Mouse (Mus musculus) C2C12 (cell line): ENCODE measurements around the gene Fcho1. TPM values are rescaled to one million over a fixed set of nuclear protein-coding genes. Genes with fewer than 3 reads are reported as not detected.
"Not testable (repeated sequence)": the region's sequence is repeated elsewhere in the genome, so short reads cannot be mapped to it uniquely, and the experiment has no call there.

ENCODE experiments used
- H3K27me3 ChIP-seq: one replicate; pipeline ENCODE4 v1.6.1; 2011; ENCODE audit not compliant: control insufficient read depth, insufficient read depth, insufficient read length
- H3K36me3 ChIP-seq: one replicate; pipeline ENCODE4 v1.6.1; 2011; ENCODE audit not compliant: control insufficient read depth, insufficient read depth
- H3K4me3 ChIP-seq: one replicate; pipeline ENCODE4 v1.5.1; 2011; ENCODE audit warnings: mild to moderate bottlenecking, control low read depth; ENCODE audit not compliant: poor library complexity, insufficient read depth, severe bottlenecking
- H3K79me2 ChIP-seq: one replicate; pipeline ENCODE4 v1.6.1; 2011; ENCODE audit not compliant: control insufficient read depth, insufficient read depth
- H3K79me3 ChIP-seq: one replicate; pipeline ENCODE4 v1.6.1; 2011; ENCODE audit warnings: low read depth, control low read depth
- H3ac ChIP-seq: one replicate; pipeline ENCODE3; 2011; ENCODE audit warnings: low read depth; ENCODE audit not compliant: control insufficient read depth, insufficient read length
- CEBPB ChIP-seq: IDR thresholded peaks from one replicate; pipeline ENCODE4 v1.6.1; 2011; ENCODE audit warnings: low read depth, mild to moderate bottlenecking, control low read depth, moderate library complexity
- CTCF ChIP-seq: IDR thresholded peaks from one replicate; pipeline ENCODE4 v1.5.1; 2011; ENCODE audit not compliant: control insufficient read depth, insufficient read depth, insufficient read length
- FOSL1 ChIP-seq: IDR thresholded peaks from one replicate; pipeline ENCODE4 v1.8.0; 2011; ENCODE audit warnings: mild to moderate bottlenecking, low read length; ENCODE audit not compliant: poor library complexity, insufficient read depth, severe bottlenecking
- MAX ChIP-seq: IDR thresholded peaks from one replicate; pipeline ENCODE4 v1.6.1; 2011; ENCODE audit warnings: mild to moderate bottlenecking, control low read depth
- MYOD1 ChIP-seq: IDR thresholded peaks from one replicate; pipeline ENCODE4 v1.6.1; 2011; ENCODE audit warnings: low read depth; ENCODE audit not compliant: control insufficient read depth, insufficient read length
- MYOG ChIP-seq: IDR thresholded peaks from one replicate; pipeline ENCODE4 v1.6.1; 2011; ENCODE audit not compliant: control insufficient read depth, insufficient read length; ENCODE audit errors: extremely low read depth
- USF1 ChIP-seq: IDR thresholded peaks from one replicate; pipeline ENCODE4 v1.6.1; 2011; ENCODE audit warnings: low read depth, mild to moderate bottlenecking, control low read depth, moderate library complexity
- polyA plus RNA-seq: library from polyadenylated mRNA; unstranded; fragments of >200 nt; fragmentation: generic; extraction: Trizol; gene quantifications from one replicate; pipeline ENCODE4 v1.2.1, GENCODE M21; 2012; ENCODE audit warnings: missing spikeins

The Fcho1 gene
- polyA plus RNA-seq, 1 experiment: not detected

DNA sequence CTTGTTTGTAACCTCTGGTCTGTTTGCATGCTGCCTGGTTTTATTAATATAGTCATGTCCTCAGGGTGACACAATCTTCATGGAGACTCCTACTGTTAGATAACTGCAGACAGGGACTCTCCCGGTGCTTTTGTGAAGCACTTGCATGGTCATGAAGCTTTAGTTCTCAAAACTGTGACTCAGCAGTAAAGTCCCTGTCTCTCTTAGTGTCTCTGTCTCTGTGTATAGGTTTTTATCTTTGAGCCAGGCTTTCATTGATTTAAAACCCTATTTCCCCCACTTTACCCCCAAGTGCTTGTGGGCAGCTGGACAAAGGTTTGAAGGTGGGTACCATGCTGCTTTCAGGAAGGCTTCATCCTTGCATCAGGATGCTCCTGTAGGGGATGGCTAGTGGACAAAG, 19.8 kb upstream of the Fcho1 start:
- Histone ChIP-seq H3K4me3 (no peak overlapping the region), H3K79me3 (peaks cover 1% of the 10 kb centered on the region), H3K36me3 (no peaks in the 10 kb centered on the region), H3ac (no peak overlapping the region), H3K27me3 (peaks cover 13% of the 10 kb centered on the region), H3K79me2 (no peaks in the 10 kb centered on the region)
- TF ChIP-seq FOSL1 (no peak), CEBPB (no peak), MYOG (no peak), CTCF (no peak), USF1 (no peak), MYOD1 (no peak), MAX (no peak)

DNA sequence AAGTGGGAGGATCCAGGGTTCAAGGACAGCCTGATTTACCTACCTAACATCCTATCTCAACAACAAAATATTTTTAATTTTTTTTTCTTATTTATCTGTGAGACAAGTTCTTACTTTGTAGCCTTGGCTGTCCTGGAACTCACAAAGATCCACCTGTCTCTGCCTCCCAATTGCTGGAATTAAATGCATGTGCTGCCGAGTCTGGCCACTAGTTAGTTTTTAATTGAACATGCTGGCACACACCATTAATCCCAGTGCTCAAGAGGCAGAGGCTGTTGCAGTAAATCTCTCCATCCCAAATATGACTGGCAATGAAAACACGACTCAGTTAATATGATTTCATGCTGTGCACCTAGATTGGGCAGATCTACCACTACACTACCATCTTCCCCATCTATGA, 17.3 kb upstream of the Fcho1 start:
- peaks cover 1% of the 10 kb centered on the region for H3K79me3 ChIP-seq
- no peaks in the 10 kb centered on the region for H3K36me3 ChIP-seq
- no peak overlapping the region for H3K4me3 ChIP-seq
- H3K79me2 ChIP-seq: no peaks in the 10 kb centered on the region
- no peak for TF ChIP-seq CTCF
- no peak for TF ChIP-seq MYOG
- TF ChIP-seq USF1: no peak
- TF ChIP-seq CEBPB: no peak
- TF ChIP-seq MYOD1: no peak
- TF ChIP-seq MAX: no peak
- TF ChIP-seq FOSL1: no peak
- no peak overlapping the region for H3ac ChIP-seq
- H3K27me3 ChIP-seq: peaks cover 13% of the 10 kb centered on the region

- H3K4me3 ChIP-seq: no peak overlapping the region
- peaks cover 13% of the 10 kb centered on the region for H3K27me3 ChIP-seq
- no peak overlapping the region for H3ac ChIP-seq
- no peaks in the 10 kb centered on the region for H3K79me2 ChIP-seq
- TF ChIP-seq MYOD1: no peak
- no peak for TF ChIP-seq CEBPB
- no peak for TF ChIP-seq FOSL1
- TF ChIP-seq MAX: no peak
- no peak for TF ChIP-seq MYOG
- TF ChIP-seq USF1: no peak
- no peak for TF ChIP-seq CTCF
- peaks cover 1% of the 10 kb centered on the region for H3K79me3 ChIP-seq
- H3K36me3 ChIP-seq: no peaks in the 10 kb centered on the region
Observed at GRCm38 (mm10) chr8:71741687-71742114, 16.2 kb upstream of the Fcho1 start.

- Histone ChIP-seq H3ac (no peak overlapping the region), H3K36me3 (no peaks in the 10 kb centered on the region), H3K27me3 (peaks cover 13% of the 10 kb centered on the region), H3K79me2 (no peaks in the 10 kb centered on the region), H3K4me3 (no peak overlapping the region), H3K79me3 (peaks cover 3% of the 10 kb centered on the region)
- TF ChIP-seq MYOG (no peak), MAX (no peak), CTCF (no peak), CEBPB (no peak), FOSL1 (no peak), MYOD1 (no peak), USF1 (no peak)
Observed at GRCm38 (mm10) chr8:71741226-71741625, 15.7 kb upstream of the Fcho1 start.

GRCm38 (mm10) chr8:71738316-71738715, 12.8 kb upstream of the Fcho1 start:
- H3ac ChIP-seq, H3K79me3 ChIP-seq, H3K4me3 ChIP-seq, H3K27me3 ChIP-seq, H3K36me3 ChIP-seq, H3K79me2 ChIP-seq: not testable (repeated sequence)

DNA sequence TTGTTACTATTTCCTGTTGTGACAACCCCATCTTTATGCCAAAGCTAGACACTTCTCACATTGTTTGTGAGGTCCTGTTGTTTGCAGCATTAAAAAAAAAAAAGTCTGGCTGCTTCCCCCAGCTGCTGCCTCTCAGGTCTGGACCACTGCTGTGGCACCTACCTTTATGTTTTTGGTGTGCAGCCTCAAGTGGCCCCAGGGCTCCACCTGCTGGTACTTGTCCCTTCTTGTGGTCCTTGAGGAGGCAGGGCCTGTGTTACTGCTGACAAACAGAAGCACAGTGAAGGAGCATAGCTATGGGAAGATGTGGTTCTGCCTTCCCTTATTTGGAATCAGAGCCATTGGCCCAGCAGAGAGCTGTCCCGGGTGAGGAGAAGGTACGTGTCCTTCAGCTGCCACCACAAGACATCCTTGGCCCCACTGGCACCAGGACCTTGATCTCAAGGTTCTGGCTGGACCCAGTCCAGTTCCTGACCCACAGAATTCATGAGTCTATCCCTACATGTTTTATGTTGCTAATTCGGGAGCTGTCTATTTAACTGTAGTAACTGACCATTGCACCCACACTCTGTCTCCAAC, 6.2 kb upstream of the Fcho1 start:
- no peak for TF ChIP-seq MAX
- no peak for TF ChIP-seq MYOG
- TF ChIP-seq CTCF: no peak
- no peak for TF ChIP-seq CEBPB
- TF ChIP-seq FOSL1: no peak
- TF ChIP-seq USF1: no peak
- no peak for TF ChIP-seq MYOD1
- no peak overlapping the region for H3ac ChIP-seq
- peaks cover 2% of the 10 kb centered on the region for H3K79me3 ChIP-seq
- H3K36me3 ChIP-seq: no peaks in the 10 kb centered on the region
- H3K79me2 ChIP-seq: no peaks in the 10 kb centered on the region
- H3K4me3 ChIP-seq: no peak overlapping the region
- H3K27me3 ChIP-seq: peaks cover 8% of the 10 kb centered on the region
